Mouse (Mus musculus) adrenal gland, postnatal 25 days (tissue): Measurements from ENCODE around the gene Fmo6. TPM values are rescaled to one million over a fixed set of nuclear protein-coding genes. Genes with fewer than 3 reads are reported as not detected.

Source experiments
- DNase-seq: peaks from one replicate; pipeline ENCODE4 v3.0.0; 2021; ENCODE audit warnings: mixed read lengths
- total RNA-seq: library from RNA; stranded (reverse); gene quantifications from 2 replicates; pipeline ENCODE4 v1.2.3, GENCODE M21; 2021

The Fmo6 gene
- total RNA-seq, 1 experiment from 2014 or later: not detected

DNA sequence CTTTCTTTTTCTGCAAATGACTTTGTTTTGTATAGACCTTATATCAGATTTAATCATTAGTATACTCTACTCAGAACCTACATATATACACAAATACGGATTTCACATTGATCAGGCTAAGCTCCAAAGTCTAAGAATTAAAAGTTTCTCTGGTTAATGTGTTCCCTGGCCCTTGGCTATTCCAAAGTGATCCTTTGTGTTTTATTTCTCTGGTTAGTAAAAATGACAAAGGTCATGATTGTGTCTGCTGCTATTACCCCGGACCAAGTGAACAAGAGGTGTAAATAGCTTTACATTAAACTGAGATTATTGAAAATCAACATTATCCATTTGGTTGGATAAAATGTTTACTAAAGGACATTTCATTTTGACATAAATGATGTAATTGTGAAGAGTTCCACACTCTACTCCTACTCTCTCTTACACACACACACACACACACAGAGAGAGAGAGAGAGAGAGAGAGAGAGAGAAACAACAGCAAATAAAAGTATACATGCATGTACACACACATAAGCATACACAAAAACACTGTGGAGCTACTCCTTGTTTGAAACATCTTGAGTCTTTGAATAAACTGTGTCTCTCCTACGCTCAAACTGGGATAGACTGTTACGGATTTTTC lies 22.3 kb downstream of the Fmo6 start:
- DNase-seq: no peak

DNA sequence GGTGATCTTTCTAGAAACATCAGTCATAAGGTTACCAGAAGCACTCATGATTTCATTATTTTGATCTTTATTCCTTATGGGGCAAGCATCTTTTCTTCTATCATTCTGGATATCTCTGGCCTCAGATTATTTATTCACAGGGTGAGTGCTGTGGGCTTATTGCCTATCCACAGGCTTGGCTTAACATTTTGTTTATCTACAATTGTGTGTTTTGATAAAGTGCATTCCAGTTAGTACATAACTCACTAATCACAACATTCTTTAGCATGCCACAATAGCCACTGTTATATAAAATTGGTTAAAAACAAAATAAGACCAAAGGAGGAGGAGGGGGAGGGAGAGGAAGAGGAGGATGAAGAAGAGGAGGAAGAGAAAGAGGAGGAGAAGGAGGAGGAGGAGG lies 25.2 kb downstream of the Fmo6 start:
- no peak for DNase-seq

DNA sequence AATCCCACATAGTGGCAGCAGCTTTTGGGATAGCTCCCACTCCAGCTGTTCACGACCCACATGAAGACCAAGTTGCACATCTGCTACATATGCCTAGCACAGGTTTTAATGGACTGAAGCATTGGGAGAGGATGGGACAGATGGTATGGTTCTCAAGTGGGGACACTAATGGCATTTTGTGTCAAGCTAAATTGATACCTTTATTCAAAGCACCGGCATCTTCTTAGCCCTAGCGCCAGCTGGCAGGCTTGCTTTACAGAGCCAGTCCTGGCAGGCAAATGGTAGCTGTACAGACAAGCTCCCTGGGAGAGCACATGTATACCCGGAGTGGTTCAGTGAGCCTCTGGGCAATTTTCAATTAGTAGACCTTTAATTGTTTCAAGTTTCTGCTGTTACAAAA lies 35.4 kb downstream of the Fmo6 start:
- no peak for DNase-seq

DNA sequence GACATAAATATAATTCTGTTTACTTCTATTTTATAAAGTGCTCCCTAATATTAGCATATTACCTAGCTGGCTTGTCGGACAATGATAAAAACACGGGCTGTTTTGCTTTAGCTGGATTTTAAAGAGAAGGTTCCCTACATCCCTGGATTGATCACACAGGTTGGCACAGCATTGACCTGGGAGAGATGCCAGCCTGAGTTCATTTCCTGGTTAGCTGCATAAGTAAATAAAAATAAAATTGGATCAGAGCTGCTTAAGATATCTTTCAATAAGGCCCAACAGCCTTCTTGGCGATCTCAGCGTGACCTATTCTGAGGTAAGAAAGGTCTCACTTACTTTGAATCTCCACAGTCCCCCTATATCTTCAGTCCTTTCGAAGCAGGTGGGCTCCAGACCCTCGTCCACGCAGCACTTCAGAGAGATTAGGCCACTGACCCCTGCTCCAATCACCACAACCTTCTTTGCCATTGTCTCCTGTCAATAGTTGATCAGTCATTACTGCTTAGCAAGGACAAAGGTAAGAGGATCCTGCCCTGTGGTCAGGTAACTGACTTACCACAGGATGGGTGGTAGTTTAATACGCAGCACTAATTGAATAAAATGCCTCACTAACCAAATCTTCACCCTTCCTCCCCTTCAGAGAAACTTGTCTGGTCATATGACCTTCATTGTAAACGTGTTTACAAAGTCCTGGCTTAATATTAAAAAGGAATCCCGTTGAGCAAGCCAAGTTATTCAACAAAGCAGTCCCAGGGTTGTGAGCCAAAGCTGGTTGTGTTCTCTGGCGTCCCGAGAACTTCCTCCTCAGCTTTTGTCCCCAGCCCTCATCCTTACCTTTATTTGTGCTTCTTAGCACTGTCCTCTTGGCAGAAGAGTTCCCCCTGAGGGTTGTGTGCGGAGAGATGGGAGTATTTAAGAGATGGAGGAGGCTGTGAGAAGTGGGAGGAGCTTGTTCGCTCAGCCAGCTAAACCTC lies 39.2 kb downstream of the Fmo6 start, which contains the start of gene Fmo2:
Gene Fmo2 (minus strand): TSS at position 889 of the 974 bp plus-strand sequence.
- no peak for DNase-seq

DNA sequence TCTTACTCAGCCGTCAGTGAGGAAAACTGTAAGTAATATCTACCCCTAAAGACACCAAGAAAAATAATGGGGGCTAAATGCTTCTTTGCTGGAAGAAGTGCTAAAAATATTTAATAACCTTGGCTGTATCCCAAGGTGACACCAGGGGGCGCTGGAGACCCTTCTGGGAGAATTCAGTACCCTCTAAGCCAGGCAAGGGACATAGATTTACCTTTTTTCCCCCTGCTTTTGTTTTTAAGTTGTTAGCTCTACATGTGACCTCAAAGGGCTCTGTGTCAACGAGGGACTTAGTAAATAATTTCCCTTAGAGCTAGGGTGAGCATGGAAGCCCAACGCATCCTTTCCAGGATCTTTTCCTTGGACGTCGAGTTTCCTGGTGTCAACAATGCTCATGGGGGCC lies 41.4 kb downstream of the Fmo6 start:
- DNase-seq: peak; percentile 79

DNA sequence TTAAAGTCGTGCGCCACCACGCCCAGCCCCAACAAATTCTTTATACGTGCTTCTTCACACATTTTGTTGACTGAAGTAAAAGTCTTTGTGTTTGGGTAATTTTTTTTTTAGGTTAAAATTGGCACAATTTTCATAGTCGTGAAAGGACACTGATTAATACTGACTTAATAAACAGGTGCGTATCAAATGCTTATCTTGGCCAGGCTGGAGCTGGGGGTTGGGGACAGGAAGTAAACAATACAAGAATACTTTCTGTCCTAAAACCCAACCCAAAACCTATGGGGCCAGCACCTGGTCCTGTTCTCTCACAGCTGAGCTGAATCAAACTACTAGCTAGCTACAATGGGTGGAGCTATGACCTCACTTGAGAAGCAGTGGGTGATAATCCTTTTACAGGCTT lies 44.3 kb downstream of the Fmo6 start:
- no peak for DNase-seq

DNA sequence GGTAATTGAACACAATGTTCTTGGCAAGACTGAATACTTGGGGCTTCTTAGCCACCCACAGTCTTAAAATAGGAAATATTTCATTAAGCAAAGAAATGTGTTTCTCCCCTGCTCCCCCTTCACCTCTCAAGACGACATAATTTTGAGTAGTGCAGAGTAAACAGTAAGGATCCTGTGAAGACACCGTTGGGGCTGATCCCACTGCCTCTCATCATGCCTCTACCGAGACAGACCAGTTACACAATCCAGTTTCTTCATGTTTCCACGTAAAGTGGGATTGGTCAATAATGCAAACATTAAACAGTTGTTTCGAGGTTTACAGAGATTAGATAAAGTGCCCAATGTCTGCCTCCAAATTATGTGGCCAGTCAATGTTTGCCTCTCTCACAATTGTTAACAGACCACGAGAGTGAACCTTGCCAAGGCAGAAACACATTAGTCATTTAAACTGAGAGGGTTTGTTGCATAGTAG lies 45.3 kb downstream of the Fmo6 start:
- DNase-seq: no peak

DNA sequence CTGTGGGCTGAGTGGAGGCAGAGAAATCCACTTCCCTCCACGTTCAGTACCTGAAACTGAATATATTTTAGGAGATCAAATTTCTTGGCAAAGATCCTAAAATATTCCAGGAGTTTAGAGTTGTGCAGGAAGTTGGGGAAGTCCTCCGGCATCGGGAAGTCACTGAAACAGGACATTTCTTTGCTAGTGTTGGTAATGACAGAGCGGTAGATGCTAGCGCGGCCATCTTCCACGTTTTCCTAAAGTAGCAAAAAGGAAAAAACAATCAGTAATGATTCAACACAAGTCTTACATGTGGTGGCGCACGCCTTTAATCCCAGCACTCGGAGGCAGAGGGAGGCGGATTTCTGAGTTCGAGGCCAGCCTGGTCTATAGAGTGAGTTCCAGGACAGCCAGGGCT lies 48.7 kb downstream of the Fmo6 start:
- DNase-seq: no peak

DNA sequence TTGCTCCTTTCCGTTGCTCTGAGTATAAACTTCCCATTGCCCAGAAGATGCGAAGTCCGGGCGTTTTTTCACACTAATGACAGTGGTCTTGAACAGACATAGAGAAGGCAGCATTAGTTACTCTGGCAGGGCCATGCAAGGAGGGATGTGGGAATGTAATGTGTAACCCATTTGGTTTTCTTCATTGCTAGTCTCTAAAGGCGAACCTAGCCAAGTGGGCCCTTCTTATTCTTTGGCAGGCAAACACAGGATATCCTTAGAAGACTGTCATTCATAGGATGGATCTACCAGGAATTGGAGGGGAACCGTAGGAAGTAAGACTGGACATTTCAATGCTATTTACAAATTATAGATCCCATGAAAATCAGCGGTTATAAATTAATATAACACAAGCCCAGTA lies 49.7 kb downstream of the Fmo6 start:
- no peak for DNase-seq

DNA sequence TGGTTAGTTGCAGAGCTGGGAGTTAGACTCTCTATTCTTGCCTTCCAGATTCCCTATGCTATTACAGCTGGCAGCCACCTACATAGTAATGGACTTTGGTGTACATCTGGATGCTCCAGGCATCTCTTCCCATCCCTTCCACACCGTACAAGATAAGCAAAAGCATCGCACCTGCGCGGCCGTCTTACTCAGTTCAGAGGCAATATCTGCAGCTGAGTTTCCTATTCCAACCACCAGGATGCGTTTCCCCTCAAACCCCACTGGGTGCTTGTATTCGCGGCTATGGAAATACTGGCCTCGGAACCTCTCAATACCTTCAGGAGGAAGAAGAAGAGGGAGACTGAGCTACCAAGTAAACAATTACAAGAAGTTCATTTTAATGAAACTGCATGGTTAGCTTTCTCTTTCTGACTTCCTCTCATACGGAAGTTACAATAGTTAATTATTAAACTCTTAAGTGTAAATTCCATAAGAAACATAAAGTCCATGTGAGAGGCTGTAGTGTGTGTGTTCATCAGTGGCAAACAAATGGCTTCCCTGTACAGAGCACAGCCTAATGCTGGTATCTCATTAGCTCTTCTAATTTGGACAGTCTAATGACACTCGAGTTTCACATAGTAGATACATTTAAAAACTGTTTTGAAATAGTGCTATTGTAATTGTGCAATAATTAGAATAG lies 51.0 kb downstream of the Fmo6 start:
- DNase-seq: no peak

DNA sequence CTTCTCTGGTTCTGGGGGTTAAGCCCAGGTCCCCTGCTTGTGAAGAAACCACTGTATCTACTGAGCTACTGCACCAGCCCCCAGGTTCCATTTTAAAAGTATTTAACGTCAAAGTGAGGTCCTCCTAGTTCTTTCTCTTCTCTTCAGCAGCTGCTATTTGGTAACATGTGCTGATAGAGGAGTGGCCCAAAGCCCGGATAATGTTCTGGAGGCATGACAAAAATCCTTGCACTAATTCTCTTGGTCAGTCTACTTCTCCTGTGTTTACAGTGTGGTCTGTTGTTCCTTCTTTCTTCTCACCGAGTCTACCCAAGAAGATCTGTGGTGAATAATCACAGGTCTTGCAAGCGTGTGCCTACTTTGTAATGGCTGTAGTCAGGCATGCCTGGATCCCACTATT lies 54.6 kb downstream of the Fmo6 start:
- no peak for DNase-seq

DNA sequence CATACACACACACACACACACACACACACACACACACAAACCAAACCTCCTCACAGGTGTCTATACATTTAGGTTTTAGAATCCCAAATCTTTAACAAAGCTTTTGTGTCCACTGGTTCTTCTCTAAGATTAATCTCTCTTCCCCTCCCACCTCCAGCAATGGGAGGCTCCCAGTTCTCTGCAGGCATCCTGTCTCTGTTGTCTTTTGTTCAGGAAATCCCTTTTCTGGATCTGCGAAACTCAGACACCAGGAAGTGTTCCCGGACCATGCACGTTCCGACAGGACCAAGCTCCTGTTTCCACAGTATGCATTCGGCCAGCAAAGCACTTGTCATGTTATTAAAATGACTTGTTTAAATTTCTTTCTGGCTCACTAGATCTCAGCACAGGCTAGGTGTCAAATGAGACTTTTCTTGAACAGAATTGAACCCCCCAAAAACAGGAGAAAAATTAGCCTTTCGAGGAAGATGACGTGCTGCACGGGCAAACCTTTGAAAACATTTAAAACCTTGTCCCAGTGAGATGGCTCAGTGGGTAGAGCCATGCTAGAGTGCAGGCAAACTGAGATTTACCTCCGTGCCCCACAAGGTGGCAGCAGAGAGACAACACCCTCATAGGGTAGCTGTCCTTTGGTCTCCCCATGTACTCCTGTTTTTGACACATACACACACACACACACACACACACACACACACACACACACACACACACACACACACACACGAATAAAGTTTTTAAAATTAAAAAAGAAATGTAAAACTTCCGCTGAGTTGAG lies 57.5 kb downstream of the Fmo6 start:
- DNase-seq: peak; percentile 77

DNA sequence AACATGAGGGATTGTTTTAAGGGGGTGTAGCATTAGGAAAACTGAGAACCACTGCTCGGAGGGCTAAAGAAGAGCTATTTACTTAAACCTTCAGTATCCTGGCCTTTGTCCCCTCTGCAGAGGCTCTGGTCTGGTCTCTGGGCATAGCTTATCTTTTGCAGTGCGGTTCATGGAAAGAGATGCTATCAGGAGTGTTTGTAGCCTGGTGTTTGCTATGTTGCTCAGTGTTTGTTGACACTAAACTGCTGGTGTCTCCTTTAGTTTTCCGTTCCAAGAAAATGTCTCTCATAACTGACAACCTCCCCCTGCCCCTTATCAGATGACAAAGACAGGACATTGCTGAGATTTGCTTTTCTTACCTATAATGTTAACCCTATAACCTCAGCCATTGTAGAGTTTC lies 62.2 kb downstream of the Fmo6 start:
- no peak for DNase-seq

DNA sequence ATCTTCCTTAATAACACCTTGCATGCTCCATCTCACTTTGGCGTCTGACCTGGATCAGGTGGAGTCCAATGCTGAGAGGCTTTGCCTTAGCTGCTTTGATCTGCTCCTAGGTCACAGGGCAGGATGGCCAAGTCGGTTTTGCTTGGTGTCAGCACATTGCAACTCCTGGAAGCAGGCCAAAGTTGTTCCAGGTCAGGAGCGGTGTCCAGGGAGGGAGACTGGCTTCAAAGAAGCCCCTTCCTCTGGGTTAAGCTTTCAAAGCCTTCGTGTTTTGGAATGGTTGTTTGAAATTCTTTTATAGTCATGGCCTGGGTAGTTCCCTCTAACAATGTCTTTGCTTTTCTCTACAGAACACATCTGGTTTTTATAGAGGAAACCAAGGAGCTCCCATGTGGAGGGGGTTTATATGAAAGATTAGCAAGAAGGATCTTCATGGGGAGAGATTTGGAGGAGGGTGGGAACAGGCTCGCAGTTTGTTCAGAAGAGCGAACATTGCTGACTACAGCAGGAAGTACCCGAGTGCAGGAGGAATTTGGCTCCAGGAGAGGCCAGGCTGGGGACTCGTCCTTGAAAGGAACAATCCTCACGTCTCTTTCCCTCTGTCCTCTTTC lies 65.5 kb downstream of the Fmo6 start:
- peak; percentile 13 for DNase-seq

DNA sequence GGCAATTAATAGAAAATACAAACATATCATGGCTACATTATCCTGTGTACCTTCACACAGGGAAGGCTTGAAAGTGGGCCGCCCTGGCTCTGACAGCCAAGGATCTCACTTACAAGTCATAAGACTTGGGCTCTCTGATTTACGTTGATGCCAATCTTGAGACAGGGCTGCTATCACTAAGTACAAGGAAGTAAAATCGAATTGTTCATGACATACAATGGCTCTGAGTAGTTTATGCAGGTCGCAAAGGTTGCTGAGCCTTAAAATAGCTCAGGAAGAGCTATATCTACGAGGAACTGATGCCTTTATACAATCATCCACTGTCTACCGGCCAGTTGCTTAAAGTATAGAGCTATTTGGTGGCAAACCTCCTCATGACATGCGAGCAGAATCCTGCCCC lies 66.3 kb downstream of the Fmo6 start:
- no peak for DNase-seq

DNA sequence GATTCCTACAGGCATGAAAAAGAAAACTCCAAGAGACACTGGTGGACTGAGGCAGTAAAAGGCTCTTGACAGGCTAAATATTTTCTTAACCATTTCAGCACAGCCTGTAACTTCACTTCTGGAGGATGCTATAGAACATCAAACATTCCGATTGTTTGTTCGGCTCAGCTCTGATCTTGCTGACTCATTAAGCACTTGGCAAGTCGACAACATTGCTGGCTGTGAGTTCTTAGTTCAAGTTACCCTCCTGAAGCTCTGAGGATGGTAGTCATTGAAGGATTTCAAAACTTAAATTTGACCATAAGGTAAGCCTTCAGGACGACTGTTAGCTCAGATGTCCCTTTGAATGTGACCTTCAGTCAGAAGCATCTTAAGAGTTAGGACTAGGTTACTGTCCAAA lies 69.9 kb downstream of the Fmo6 start:
- DNase-seq: no peak

Other genes with a start within 250 kb of the Fmo6 start
- gene Prrc2c, start 197.0 kb downstream of the Fmo6 start, total RNA-seq: 139 and 183 TPM in 2 replicates
- 0.70 and 0.71 TPM in 2 replicates for gene Fmo4, start 123.5 kb downstream of the Fmo6 start, total RNA-seq
- 245 and 265 TPM in 2 replicates for gene Fmo1, start 70.9 kb downstream of the Fmo6 start, total RNA-seq
- gene Fmo2, start 38.8 kb downstream of the Fmo6 start, total RNA-seq: 20.9 and 31.5 TPM in 2 replicates
- 0.76 TPM in 1 of 2 replicates, not detected in the other for gene Fmo3, start 47.0 kb upstream of the Fmo6 start, total RNA-seq
- not detected in 2 replicates for gene Mroh9, start 148.2 kb upstream of the Fmo6 start, total RNA-seq